Mouse (Mus musculus) CD8-positive naive resting alpha-beta T cell, adult 57 days (primary cell): ENCODE measurements around the gene Cacnb1. TPM values are rescaled to one million over a fixed set of nuclear protein-coding genes. Genes with fewer than 3 reads are reported as not detected.

ENCODE experiments used
- total RNA-seq: library from RNA; stranded (reverse); gene quantifications from one replicate; pipeline ENCODE4 v1.2.4, GENCODE M21; 2023

Cacnb1 gene
- total RNA-seq: 21.9 TPM

GRCm38 (mm10) chr11:98022555-98023371, at the start of gene Cacnb1:
Cacnb1 (minus strand) TSS chr11:98023034.

GRCm38 (mm10) chr11:98052989-98053834, 30.4 kb upstream of the Cacnb1 start, which contains the start of gene Stac2:
Stac2 (minus strand) TSS chr11:98053462.

GRCm38 (mm10) chr11:98026570-98027296, 3.9 kb upstream of the Cacnb1 start, which contains the start of gene Rpl19:
Rpl19 (plus strand) TSS chr11:98026710.

GRCm38 (mm10) chr11:97995564-97996288, 27.1 kb downstream of the Cacnb1 start, which contains the start of gene Arl5c:
Arl5c (minus strand) TSS chr11:97996181.

GRCm38 (mm10) chr11:97985727-97986677, 36.8 kb downstream of the Cacnb1 start, which contains the start of gene Plxdc1:
Plxdc1 (minus strand) TSS chr11:97986444.

Other genes starting within 250 kb of the Cacnb1 start
- 1.8 TPM for gene 1700001P01Rik, start 247.1 kb downstream of the Cacnb1 start, total RNA-seq
- gene Rpl23, start 240.6 kb downstream of the Cacnb1 start, total RNA-seq: 2,689 TPM
- 132 TPM for gene Lasp1, start 224.0 kb downstream of the Cacnb1 start, total RNA-seq
- 0.95 TPM for gene B230217C12Rik, start 182.3 kb downstream of the Cacnb1 start, total RNA-seq
- gene Fbxo47, start 138.9 kb downstream of the Cacnb1 start, total RNA-seq: 0.46 TPM
- 2.3 TPM for gene Plxdc1, start 36.6 kb downstream of the Cacnb1 start, total RNA-seq
- gene Arl5c, start 26.9 kb downstream of the Cacnb1 start, total RNA-seq: 80.2 TPM
- gene Rpl19, start 3.7 kb upstream of the Cacnb1 start, total RNA-seq: 2,848 TPM
- gene Stac2, start 30.4 kb upstream of the Cacnb1 start, total RNA-seq: 3.6 TPM
- 49.9 TPM for gene Fbxl20, start 127.4 kb upstream of the Cacnb1 start, total RNA-seq
- 75.5 TPM for gene Med1, start 170.3 kb upstream of the Cacnb1 start, total RNA-seq
- gene Cdk12, start 180.0 kb upstream of the Cacnb1 start, total RNA-seq: 88.6 TPM